Mouse (Mus musculus): ENCODE data around the gene Atp5e.
A peak's percentile ranks its signal among the peaks of the same experiment; 100 is the strongest.

Gene Atp5e

DNA sequence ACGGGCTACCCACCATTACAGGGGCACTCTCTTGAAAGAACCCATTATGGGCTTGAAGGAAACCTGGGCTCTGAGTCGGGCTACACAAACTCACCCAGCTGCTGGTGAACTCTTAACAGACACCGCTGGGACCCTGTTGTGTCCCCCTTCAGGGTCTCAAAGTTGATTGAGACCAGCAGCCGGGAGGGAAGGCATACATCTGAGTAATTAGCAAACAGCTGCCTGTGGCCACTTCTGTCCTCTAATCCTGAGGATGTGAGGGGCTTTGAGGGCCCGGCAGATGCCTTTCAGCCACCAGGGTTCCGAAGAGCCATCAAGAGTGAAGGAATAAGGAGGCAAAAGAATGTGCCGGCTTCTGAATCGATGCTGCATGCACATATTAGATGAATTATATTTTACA is 17.0 kb downstream of the Atp5e start:
- no peak for DNase-seq (ENCODE audit: low spot score)

DNA sequence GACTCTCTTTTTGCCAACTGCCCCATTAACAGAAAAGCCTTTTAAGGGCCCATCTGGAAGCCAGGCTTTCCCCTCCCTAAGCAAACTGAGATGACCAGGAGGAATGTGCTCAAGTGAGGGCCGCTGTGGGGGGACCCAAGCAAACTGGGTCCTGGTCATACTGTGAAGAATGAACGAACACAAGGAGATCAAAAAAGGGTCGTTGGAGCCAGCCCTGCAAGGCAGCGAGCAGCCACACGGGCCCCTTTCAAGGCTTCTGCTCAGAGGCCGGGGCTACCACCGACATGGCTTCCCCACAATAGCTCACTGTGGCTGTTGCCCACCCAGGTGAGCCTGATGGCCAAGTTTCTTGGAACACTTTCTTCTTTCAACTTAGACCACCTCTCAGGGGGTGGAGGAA is 17.4 kb downstream of the Atp5e start:
- no peak for DNase-seq (ENCODE audit: low spot score)

DNA sequence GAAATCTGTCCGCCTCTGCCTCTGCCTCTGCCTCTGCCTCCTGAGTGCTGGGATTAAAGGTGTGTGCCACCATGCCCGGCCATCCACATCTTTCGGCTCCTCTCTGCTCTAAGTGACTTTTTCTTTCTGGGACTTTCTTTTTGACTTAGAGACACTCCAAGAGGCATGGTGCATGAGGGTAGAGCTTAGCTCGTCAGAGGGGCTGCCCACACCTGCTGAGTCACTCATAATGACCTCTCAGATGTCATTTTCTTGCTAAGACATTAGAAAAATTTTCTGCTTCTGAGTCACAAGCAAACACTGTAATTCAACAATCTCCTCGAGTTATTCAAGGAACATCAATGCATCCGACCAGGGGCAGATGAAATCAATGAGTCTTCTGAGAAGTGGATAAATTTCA is 18.9 kb downstream of the Atp5e start:
- DNase-seq (ENCODE audit: low spot score), result no peak

DNA sequence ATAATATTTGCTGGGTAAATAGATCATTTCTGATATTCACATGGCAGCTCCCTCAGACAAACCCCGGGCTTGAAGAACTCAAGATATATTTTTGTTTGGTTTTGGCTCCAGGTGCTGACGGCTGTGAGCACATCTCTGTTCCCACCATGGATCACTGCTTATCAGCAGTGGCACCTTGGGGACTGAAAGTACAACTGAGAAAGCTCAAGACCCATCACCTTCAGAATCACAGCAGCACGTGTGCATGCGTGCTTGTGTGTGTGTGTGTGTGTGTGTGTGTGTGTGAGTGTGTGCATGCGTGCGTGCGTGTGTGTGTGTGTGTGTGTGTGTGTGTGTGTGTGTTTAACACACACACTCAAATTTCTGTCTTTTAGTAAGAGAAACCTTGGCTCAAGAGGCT is 19.5 kb downstream of the Atp5e start:
- DNase-seq (ENCODE audit: low spot score), result no peak

DNA sequence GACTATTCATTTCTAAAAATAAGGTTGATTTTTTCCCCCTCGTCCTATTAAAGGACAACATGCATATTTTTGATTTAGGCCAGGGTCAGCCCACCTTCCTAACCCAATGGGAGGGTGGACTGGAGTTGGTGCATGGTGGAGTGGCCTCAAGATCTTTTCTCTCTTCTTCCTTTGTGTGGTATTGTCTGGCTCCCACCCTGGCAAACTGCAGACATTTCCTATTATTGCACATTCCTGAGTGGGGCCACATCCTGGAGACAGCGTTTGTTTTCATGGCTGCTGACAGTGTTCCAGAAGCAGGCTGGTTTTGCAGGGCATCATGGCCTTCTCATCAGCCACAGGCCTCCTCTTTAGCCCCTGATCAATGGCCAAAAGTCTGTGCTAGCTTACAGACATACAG is 20.9 kb downstream of the Atp5e start:
- DNase-seq (ENCODE audit: low spot score), result no peak

DNA sequence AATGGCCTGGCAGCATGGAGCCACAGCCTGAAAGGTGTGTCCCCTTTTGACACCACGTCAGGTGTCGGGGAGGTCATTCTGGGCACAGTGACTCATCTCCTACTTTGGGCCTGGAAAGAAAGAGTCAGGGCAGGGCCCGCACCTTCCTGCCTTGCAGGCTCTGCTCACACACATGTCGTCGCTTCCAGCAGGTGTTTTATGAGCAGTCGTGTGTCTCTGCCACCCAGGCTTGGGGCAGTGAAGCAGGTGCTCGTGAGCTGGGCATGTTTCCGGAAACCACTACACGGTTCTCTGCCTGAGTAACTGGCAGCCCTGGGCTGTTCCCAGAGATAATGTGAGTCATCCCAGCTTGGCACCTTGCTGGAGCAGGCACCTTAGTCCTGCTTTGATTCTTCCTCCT is 21.4 kb downstream of the Atp5e start:
- no peak for DNase-seq (ENCODE audit: low spot score)

DNA sequence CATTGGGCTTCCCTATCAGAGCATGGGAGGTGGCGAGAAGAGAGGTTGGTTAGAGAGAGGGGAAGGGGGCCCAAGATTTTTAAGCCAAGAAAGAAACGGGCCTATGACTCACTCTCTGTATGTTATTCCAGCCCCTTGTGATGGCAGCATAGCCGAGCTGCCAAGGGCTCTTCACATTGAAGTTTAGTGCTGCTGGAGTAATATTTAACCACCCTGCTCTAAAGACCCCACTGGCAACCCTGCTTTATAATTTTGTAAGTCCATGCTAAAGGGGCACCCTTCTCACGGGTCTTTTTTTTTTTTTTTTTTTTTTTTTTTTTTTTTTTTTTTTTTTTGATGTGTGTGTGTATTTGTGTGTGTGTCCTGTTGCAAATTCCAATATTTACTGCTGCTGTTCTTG is 22.0 kb downstream of the Atp5e start:
- DNase-seq (ENCODE audit: low spot score), result no peak

DNA sequence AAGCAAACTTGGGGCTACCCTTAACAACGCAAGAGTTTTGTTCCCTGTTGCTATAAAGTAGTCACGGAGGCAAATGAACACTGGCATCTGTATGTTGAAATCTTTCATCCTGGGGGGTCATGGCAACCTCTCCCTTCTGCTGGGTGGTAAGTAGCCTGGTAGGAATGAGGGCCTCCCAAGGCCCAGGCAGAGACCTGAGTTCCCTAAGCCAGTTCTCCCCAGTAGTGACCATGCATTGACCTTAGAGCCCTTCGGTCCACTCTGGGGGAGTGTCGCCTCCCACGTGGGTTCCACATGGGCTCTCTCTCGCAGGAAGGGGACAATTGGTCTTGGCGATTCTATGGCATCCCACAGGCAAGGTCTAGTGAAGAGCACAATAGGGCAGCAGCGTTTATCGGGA is 23.9 kb downstream of the Atp5e start:
- no peak for DNase-seq (ENCODE audit: low spot score)

DNA sequence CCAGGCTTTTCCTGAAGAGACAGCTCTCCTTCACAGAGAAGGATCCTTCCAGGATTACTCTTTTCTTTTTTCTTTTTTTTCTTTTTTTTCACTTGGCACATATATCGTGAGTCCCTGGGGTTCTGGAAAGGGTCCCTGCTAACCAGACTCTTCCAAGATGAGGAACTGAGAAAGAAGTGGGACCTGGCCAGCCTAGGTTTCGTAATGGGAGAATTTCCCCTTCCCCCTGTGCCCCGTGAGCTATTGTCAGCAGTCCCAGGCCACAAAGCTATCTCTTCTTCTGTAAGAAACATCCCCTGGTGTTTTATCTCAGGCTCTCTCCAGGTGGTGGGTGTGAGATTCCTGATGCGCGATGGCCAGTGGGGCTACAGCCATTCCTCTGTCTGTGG is 24.5 kb downstream of the Atp5e start:
- DNase-seq (ENCODE audit: low spot score), result peak; percentile 46

DNA sequence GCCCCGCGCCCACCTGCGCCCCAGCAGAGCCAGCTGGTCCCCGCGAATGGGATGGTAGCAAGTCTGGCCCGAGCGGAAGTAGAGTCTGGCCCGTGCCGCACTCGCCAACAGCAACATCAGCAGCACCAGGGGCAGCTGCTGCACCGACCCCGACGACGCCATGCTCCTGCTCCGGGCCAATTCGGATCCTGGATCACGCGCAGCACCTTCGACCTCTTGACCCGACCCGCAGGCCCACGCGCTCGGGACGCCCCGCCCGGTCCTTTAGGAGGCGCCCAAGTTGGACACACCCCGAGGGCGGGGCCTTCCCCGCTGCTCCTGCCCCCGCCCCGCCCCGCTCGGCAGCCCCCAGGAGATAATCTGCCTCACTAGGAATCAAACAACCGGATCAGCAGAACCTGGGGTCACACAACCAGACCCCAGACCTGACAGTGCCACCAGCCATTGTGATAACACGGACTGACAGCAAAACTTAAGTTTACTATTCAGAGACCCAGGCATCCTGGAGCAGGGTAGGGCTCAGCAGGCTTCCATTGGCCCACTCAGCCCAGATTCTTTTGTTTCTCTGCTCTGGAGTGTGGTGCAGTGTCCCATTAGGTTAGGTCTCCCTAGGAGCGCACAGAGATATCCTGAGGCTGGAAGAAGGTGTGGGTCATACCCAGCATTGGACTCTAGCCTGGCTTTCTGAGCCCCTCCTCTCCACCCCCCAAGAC is 25.0 kb downstream of the Atp5e start, which contains the start of gene Ctsz:
Gene Ctsz, minus strand, starts transcription at position 303 of the 713 bp plus-strand sequence.
- peak; percentile 68 for DNase-seq (ENCODE audit: low spot score)

DNA sequence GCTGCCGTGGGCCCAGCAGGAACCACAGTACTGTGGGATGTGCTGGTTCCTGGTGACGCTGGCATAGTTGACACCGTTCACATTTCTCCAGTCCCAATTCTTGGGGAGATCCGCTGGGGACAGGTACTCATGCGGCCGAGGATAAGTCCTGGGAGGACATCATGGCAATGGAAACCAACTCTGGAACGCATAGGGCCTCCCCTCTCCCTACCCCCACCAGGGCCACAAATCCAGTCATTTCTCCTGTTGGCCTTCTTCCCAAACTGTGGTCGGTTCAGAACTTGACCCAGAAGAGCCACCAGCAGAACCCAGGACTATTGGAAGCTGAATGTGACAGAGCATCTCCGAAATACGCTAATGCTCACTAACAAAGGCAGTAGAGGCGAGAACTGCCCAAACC is 25.7 kb downstream of the Atp5e start:
- DNase-seq (ENCODE audit: low spot score), result no peak

DNA sequence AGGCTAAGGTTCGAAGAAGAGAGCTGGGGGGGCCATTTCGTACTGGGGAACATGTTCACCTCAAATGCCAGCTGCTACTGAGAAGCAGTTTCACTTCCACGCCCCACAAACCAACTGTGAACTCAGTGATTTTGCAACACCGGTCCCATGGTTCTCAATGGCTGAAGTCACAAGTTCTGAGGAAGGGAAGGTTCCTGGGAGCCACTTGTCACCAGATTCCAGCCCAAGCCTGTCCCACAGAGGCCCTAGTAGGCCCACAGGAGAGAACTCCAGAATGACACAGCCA is 26.3 kb downstream of the Atp5e start:
- peak; percentile 53 for DNase-seq (ENCODE audit: low spot score)

DNA sequence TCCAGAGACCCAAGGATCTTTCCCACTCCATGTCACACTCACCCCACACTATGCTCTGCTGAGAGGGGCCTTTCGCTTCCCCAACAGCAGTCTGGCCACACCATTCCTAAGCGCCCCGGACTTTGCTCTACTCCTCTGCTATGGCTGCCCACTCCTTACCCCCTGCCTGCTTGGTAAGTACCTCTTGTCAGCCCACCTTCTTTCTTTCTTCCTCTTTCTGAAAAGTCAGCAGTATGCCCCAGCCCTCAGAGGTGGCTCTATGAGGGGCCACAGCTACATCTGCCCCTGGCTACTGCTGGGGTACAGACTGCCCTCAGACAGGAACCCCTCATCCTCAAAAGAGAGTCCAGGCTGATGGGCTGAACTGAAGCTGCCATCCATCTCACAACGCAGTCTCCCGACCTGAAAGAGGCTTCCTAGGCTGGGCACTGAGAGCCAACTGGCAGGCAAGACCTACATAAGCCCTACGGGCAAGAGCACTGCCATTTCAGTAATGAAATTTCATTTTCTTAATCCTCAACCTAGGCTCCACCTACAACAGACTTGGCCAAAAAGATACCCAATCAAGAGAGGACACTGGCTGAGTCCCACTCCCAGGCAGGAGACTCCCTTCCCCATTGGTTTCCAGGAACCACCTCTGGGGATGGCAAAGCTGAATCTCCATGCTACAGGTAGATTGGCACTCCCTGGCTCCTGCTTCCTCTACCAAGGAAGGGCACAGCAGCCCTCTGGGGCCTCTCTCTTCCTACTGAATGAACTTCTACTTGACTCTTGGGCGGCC is 26.8 kb downstream of the Atp5e start:
- no peak for DNase-seq (ENCODE audit: low spot score)

DNA sequence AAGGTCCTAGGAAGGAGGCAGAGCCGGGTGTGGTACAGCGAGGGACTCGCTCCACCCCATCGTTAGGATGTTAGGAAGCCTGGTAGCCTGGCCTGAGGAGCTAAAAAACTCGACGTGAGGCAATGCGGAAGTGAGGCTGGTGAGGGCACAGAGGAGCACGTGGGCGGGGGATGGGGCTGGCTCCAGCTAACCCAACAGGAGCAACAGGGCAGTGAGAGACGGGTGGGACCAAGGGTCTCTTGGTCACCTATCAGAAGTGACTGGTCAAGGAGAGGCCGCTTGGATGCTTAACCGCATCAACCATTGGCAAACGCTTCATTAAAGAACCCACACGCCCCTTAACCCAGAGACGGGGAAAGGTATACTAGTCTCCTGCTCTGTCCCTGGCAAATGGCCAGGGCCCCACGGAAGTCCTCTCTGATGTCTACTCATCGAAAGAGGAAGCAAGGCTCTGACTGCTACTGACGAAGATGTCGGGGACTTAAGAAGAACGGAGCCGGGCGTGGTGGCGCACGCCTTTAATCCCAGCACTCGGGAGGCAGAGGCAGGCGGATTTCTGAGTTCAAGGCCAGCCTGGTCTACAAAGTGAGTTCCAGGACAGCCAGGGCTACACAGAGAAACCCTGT is 27.7 kb downstream of the Atp5e start:
- peak; percentile 57 for DNase-seq (ENCODE audit: low spot score)

DNA sequence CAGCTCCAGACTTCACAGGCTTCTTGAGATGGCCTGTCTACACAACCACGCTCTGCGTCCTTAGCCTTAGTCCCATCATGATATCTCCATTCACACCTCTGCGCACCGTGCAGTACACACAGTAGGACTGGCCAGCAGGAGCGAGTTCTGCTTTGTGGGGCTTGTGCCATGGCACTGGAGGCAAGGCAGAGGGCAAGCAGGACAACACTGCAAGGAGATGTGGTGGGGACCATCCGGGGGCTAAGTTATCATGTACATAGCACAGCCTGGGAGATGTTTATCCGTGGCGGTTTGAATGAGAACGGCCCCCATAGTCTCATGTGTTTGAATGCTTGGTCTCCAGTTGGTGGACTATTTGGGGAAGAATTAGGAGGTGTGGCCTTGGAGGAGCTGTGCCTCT is 29.0 kb downstream of the Atp5e start:
- DNase-seq (ENCODE audit: low spot score), result no peak

DNA sequence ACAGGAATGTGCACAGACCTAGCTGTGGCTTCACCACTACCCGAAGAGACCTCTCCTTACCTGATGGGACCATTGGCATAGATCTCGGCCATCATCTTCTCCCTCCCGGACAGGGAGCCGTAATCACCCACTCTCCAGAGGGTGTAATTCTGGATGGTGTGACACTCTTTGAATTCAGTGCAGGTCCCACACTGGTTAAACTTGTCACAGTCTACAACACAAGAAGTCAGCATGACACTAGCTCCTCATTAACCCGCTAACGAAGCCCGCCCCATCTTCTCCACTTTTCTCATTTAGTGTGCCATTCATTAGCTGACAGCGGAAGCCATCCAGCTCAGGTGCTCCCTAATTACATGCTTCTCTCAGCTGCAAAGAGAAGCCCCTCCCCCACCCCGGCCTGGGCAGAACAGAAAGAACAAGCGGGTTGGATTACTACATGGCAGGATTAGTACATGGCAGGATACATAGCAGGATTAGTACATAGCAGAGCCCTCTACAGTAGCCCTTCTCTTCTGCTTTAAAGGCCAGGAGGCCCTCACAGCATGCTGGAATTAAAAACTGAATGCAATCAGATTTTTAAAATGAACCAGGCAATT is 34.8 kb downstream of the Atp5e start:
- no peak for DNase-seq (ENCODE audit: low spot score)

DNA sequence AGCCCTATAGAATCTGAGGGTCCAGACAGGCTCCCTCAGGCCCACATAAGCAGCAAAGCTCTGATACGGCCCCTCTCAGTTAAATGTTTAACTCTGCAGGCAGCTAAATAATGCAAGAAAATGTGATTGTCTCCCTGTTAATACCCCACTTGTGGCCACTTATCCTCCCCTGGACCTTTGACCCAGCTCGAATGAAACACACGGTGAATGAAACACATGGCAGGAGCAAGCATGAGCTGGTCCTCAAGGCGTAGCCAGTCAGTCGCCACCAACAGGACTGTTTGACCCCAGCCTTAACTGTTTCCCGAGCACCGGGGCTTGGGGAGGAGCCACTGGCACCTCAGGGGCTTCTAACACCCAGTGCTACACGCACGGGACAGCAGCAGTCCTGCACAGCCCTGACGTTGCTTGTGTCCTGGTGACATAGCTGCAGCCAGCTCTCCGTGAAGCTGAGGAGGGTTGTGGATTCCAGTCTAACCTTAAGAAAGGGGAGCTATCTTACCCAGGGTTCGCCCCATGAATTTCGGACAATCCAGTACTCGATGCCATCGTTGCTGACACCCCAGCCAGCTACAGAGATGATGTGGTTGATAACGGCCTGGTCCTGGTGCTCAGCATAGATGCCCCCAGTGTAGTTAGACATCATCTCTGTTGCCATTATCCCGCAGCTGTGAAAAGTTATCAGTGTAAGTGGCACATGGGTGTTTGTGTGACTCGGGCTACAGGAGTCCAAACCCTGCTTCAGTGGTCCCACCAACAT is 35.6 kb downstream of the Atp5e start:
- no peak for DNase-seq (ENCODE audit: low spot score)

DNA sequence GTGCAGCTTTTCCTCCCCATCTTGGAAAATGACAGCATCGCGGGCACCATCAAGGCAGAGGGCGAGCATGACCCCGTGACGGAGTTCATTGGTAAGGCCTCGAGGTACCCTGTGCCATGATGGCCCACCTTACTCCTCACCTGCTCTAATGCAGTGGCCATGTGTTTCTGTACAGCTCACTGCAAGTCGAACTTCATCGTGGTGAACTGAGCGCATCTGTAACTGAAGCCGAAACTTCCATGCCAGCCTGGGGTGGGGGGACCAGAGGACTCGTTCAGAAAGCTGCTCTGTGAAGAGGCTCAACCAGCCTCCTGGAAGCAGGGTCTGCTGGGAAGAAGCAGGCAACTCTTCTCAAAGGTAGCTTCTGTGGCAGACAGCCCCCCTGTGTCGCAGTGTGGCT is 37.0 kb downstream of the Atp5e start:
- DNase-seq (ENCODE audit: low spot score), result no peak

DNA sequence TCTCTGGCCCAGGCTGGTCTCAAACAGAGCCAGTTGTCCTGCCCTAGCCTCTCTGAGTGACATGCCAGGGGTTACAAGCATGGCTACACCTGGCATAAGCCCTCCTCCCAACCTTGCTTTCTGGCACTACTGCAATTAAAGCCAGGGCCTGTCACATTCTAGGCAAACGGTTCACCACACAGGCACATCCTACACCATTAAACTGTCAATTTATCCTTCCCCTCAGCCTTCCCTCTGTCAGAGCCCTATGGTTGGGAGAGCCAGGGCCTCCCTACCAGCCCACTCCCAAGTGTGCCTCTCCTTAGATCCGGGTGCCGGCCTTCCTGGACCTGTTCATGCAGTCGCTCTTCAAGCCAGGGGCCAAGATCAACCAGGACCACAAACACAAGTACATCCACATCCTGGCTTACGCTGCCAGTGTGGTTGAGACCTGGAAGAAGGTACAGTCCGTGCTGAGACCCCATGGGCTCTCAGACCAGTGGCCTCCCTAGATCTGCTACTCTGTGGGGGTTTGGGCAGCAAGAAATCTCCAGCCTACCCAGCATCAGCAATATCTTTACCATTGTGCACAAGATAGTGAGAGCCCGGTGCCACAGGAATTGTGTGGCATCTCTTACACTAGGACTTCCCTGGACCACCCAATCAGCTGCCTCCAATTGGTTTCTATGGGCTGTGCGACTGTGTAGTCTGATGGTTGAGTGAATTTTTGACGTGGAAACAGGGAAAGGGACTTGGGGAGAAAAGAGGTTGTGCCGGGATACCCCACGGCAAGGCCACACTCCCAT is 39.4 kb downstream of the Atp5e start:
- no peak for DNase-seq (ENCODE audit: low spot score)

DNA sequence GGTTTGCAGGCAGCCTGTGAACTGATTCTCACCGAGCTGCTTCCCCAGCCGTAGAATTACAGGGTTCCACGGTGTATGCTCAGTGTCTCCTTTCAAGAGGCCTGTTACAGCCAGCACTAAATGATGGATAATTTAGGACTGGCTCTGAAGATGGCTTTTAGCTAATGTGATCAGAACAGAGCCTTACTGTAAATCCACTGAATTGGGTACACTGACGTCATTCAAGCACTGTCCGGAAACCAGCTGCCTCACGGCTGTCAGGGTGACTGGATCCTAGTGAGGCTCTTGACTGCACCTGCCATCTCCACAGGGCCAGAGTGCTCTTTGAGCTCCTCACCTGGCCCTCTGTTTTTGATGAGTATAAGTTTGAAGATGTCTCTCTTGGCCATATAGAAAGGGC is 42.8 kb downstream of the Atp5e start:
- no peak for DNase-seq (ENCODE audit: low spot score)

DNA sequence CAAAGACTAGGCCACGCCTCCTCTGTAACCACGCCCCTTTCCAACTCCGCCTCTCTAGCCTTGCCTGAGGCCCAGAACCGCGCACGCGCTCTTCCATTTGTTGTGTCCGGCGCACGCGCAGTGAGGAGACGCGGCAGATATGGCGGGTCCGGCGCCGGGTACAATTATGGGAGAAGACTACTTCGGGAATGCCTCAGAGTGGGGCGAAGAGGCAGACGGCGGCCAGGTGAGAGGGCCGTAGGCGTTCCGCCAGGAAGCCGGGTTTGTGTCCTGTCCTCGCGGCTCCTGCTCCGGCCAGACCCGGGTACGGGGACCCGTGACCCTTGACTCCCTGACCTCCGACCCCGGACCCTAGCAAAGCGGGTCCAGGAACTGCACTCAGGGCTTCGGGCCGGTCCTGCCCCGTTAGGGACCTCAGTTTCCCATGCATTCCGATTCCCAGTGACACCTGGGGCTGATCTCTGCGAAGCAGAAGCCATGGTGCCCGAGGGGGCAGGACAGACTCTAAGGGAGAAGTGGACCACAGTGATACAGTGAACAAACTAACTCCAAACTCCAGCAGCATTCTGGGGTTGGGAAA is 48.1 kb downstream of the Atp5e start, which contains the start of gene Nelfcd:
Gene Nelfcd, plus strand, starts transcription at position 74 of the 580 bp plus-strand sequence.
- peak; percentile 96 for DNase-seq (ENCODE audit: low spot score)
